ENCODE assay signal across 8 mouse cellular contexts in the genomic region with DNA sequence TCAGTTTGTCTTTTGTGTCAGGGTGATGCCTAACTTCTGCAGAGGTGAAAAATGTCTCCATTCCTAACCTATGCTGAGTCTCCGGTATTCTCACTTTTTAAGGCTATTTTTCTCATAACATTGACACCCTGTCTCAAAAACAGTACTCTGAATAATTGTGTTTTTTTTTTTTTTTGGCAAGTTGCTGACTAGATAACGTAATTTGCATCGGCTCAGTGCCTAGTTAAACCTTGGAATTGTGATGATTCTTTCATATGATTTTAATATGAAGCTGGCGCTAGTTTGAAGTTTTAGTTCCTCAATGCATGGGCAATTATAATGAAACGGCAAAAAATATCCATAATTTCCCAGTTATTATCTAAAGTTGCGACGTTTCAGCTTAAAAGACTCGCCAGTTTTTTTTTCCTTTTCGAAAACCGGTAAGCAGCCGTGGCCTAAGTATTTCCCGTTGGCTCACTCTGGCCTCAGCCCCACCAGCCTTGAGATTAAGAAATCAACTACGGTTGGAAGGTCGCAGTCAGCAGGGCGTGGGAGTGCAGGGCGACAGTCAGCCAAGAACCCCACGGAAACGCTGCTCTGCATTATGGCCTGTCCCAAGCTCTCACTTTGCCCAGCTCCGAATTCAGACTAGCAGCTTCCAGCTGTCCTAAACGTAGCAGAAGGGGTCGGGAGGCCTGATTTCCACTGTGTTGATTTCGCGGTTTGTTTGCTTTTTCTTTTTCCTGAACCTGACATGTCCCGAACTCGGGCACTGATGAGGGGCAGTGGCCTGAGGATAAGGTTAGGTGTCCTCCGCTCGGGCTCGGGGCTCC. TPM values are rescaled to one million over a fixed set of nuclear protein-coding genes. Genes with fewer than 3 reads are reported as not detected.
DNase-seq lines count a peak whose midpoint lies in the region; ATAC-seq lines count a peak whose summit lies in the region.

No protein-coding gene starts in this region.

- peak overlapping the region; percentile 96 for H3K27ac ChIP-seq in hindbrain, embryonic 16.5 days (ENCODE audit: low read depth, low read length)
- peak overlapping the region; percentile 100 for H3K27ac ChIP-seq in liver, embryonic 16.5 days (ENCODE audit: low read length)
- peak overlapping the region; percentile 100 for H3K27ac ChIP-seq in neural tube, embryonic 14.5 days (ENCODE audit: low read depth, low read length)

- DNase-seq in cerebellum, adult 9-10 months = no peak
- DNase-seq in c-Kit-negative CD71-positive TER-119-positive erythroid progenitor cells, embryonic 14.5 days (ENCODE audit: low read depth, low spot score) = peak; percentile 69
- DNase-seq in gastrocnemius, postnatal 10 days = peak; percentile 57

- H3K36me3 ChIP-seq in hindbrain, embryonic 16.5 days (ENCODE audit: control insufficient read depth, insufficient read depth, low read length) = no peaks in the 10 kb centered on the region
- peaks cover 3% of the 10 kb centered on the region for H3K36me3 ChIP-seq in liver, embryonic 16.5 days (ENCODE audit: control insufficient read depth, insufficient read depth)
- H3K36me3 ChIP-seq in neural tube, embryonic 14.5 days (ENCODE audit: control insufficient read depth, insufficient read depth, low read length) = no peaks in the 10 kb centered on the region

- peak overlapping the region; percentile 67 for H3K4me3 ChIP-seq in hindbrain, embryonic 16.5 days (ENCODE audit: low read length)
- peak overlapping the region; percentile 94 for H3K4me3 ChIP-seq in liver, embryonic 16.5 days (ENCODE audit: low read depth, low read length)
- H3K4me3 ChIP-seq in neural tube, embryonic 14.5 days (ENCODE audit: low read depth, low read length) = peak overlapping the region; percentile 57

- peak overlapping the region; percentile 83 for H3K9ac ChIP-seq in hindbrain, embryonic 16.5 days (ENCODE audit: low read depth, low read length)
- H3K9ac ChIP-seq in liver, embryonic 16.5 days (ENCODE audit: low read depth, low read length) = peak overlapping the region; percentile 93
- H3K9ac ChIP-seq in neural tube, embryonic 14.5 days (replicated peaks; ENCODE audit: low read depth, low read length) = peak overlapping the region; percentile 66

- 5% methylated on average over 28 of the region's 28 CpGs for WGBS in hindbrain, embryonic 16.5 days
- WGBS in liver, embryonic 16.5 days (ENCODE audit: insufficient replicate concordance) = 3% methylated on average over 28 of the region's 28 CpGs
- 8% methylated on average over 28 of the region's 28 CpGs for WGBS in neural tube, embryonic 14.5 days

- H3K4me2 ChIP-seq in hindbrain, embryonic 16.5 days (ENCODE audit: low read length) = peak overlapping the region; percentile 81
- peak overlapping the region; percentile 79 for H3K4me2 ChIP-seq in liver, embryonic 16.5 days (ENCODE audit: low read depth, low read length)
- peak overlapping the region; percentile 74 for H3K4me2 ChIP-seq in neural tube, embryonic 14.5 days (ENCODE audit: low read depth, low read length)

- no peaks in the 10 kb centered on the region for H3K27me3 ChIP-seq in hindbrain, embryonic 16.5 days (replicated peaks; ENCODE audit: control insufficient read depth, insufficient read depth, low read length)
- no peaks in the 10 kb centered on the region for H3K27me3 ChIP-seq in liver, embryonic 16.5 days (ENCODE audit: control insufficient read depth, insufficient read depth, low read depth, low read length)
- H3K27me3 ChIP-seq in neural tube, embryonic 14.5 days (ENCODE audit: control insufficient read depth, insufficient read depth, low read length) = no peaks in the 10 kb centered on the region

- peaks cover 12% of the 10 kb centered on the region for H3K4me1 ChIP-seq in hindbrain, embryonic 16.5 days (ENCODE audit: control insufficient read depth, insufficient read depth, low read depth, low read length)
- peaks cover 16% of the 10 kb centered on the region for H3K4me1 ChIP-seq in liver, embryonic 16.5 days (ENCODE audit: control insufficient read depth, low read depth, low read length)
- peaks cover 10% of the 10 kb centered on the region for H3K4me1 ChIP-seq in neural tube, embryonic 14.5 days (ENCODE audit: control insufficient read depth, insufficient read depth, low read length)

- no peaks in the 10 kb centered on the region for H3K9me3 ChIP-seq in hindbrain, embryonic 16.5 days (ENCODE audit: control insufficient read depth, low read length)
- no peaks in the 10 kb centered on the region for H3K9me3 ChIP-seq in liver, embryonic 16.5 days (replicated peaks; ENCODE audit: control insufficient read depth, low read length)
- H3K9me3 ChIP-seq in neural tube, embryonic 14.5 days (ENCODE audit: control insufficient read depth, low read length) = no peaks in the 10 kb centered on the region

- peak; percentile 62 for ATAC-seq in cerebellum, adult (ENCODE audit: insufficient number of reproducible peaks, low FRiP score, low TSS enrichment)
- ATAC-seq in CD4-positive, CD25-positive, alpha-beta regulatory T cell, adult 4 months = peak; percentile 12
- peak; percentile 16 for ATAC-seq in hindbrain, embryonic 16.5 days
- peak; percentile 59 for ATAC-seq in liver, embryonic 16.5 days (ENCODE audit: low read depth)
- ATAC-seq in neural tube, embryonic 14.5 days (ENCODE audit: low read depth) = peak; percentile 22; the same call in 1 of the 2 replicates

RNA-seq across cellular contexts. Expression of a gene that starts 0.7 kb away (rescaled TPM):
- polyA plus RNA-seq in CD4-positive, CD25-positive, alpha-beta regulatory T cell, adult 4 months (2017; shearing (Covaris generic)) = 100 to 1,000 TPM; 124 to 191 TPM
- 100 to 1,000 TPM; 113 to 137 TPM for total RNA-seq in gastrocnemius, postnatal 10 days (2021)
- 31.9 and 33.5 TPM in 2 replicates for polyA plus RNA-seq in hindbrain, embryonic 16.5 days (2015; fragmentation: Nextera tagmentation; extraction: Ambion mirVana)
- 15.0 and 16.6 TPM in 2 replicates for polyA plus RNA-seq in liver, embryonic 16.5 days (2015; fragmentation: Nextera tagmentation; extraction: Ambion mirVana)
- polyA plus RNA-seq in neural tube, embryonic 14.5 days (2014; fragmentation: Nextera tagmentation; extraction: Ambion mirVana) = 71.7 and 79.8 TPM in 2 replicates

RNA-seq across cellular contexts. Expression of a gene that starts 17.2 kb away (rescaled TPM):
- 10 to 100 TPM; 56.6 to 59.6 TPM for polyA plus RNA-seq in CD4-positive, CD25-positive, alpha-beta regulatory T cell, adult 4 months (2017; shearing (Covaris generic))
- 100 to 1,000 TPM; 104 to 112 TPM for total RNA-seq in gastrocnemius, postnatal 10 days (2021)
- polyA plus RNA-seq in hindbrain, embryonic 16.5 days (2015; fragmentation: Nextera tagmentation; extraction: Ambion mirVana) = 183 and 225 TPM in 2 replicates
- 74.5 and 81.7 TPM in 2 replicates for polyA plus RNA-seq in liver, embryonic 16.5 days (2015; fragmentation: Nextera tagmentation; extraction: Ambion mirVana)
- polyA plus RNA-seq in neural tube, embryonic 14.5 days (2014; fragmentation: Nextera tagmentation; extraction: Ambion mirVana) = 181 and 227 TPM in 2 replicates

Comparison
In these comparisons a context has a peak if more than half of its experiments do, and no peak if none do; other contexts are left out.
1. ATAC-seq: peak in every context shown above with its lines; median percentile 62 in cerebellum, adult; 59 in liver, embryonic 16.5 days; 22 in neural tube, embryonic 14.5 days; 16 in hindbrain, embryonic 16.5 days; 12 in CD4-positive, CD25-positive, alpha-beta regulatory T cell, adult 4 months.